Mouse (Mus musculus): Measurements from ENCODE around the gene Itgb4.
A peak's percentile ranks its signal among the peaks of the same experiment; 100 is the strongest.

Gene Itgb4

GRCm38 (mm10) chr11:116028177-116028865 lies 53.8 kb downstream of the Itgb4 start:
- DNase-seq (ENCODE audit: low read depth, low spot score) = no peak

DNA sequence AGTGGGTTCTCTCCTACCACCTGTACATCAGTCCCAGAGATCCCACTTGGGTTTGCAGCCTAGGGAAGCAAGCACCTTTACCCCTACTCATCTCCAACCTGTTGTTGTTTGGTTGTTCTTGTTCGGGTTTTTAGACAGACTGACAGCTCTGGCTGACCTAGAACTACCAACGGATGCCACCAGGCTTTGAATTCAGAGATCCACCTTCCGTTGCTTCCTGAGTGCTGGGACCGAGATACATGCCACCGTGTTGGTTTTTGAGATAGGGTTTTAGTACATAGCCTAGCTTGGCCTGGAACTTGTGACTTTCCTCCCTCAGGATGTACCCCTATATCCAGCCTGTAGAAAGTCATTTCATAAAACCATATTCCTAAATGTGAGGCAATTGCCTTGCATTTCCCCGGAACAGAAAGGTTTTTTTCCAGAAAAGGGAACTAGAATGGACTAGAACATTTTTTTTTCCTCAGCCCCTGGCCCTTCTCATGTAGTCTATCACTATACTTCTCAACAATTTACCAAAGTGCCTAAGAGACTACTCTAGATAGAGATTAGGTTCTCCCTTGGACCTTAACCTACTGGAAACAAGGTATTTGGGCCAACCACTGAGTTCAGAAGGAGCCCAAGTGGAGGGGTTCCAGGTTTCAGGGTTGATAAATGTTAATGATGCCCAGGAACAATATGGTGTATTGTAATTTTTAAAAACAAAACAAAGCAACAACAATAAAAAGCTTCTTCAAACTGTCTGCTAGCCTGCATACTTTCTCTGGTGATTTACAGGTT lies 54.8 kb downstream of the Itgb4 start:
- no peak for DNase-seq (ENCODE audit: low read depth, low spot score)

GRCm38 (mm10) chr11:116030088-116030897 lies 55.8 kb downstream of the Itgb4 start, which contains the start of gene Unk:
Unk (plus strand) TSS chr11:116030322.
- DNase-seq (ENCODE audit: low read depth, low spot score) = peak; percentile 100

DNA sequence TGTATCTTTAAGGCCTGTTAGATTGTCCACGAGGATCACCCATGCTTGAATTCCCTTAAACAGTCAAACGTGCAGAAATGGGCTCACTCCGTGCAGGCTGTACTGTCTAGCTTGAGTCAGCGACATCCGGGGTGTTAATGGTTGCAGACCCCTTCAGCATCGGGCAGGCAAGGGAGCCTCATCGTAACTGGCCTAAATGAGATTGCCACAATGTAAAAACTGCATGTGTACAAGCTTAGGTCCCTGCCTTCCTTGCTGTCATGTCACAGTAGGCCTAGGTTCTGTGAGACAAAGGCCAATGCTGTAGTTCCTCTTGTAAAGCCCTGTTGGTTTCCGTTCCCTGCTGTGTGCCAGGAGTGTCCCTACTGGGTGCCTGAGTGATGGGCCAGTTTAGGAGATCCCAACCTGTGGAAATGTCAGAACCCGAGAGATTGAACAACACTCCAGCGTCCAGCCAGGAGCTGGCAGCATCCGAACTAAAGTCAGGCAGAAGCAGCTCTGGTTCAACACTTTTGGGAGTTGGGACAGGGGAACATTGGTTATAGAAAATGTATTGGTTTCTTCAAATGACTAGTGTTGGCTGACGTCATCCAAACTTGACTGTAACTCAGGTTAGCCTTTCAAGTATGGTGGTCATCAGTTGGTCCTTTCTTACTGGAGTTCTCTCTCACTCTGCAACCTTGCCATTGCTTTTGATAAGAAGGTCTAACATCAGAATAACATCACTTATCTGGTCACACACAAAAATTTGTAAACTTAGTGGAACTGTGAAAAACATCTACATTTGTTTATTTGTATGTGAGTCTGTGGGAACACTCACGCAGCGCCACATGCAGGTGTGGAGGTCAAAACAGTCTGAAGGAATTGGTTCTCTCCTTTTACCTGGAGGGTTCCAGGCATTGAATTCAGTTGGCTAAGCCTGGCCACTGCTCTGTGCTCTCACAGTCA lies 56.7 kb downstream of the Itgb4 start:
- DNase-seq (ENCODE audit: low read depth, low spot score) = peak; percentile 63

GRCm38 (mm10) chr11:116034584-116034983 lies 60.1 kb downstream of the Itgb4 start:
- no peak for DNase-seq (ENCODE audit: low read depth, low spot score)

- DNase-seq (ENCODE audit: low read depth, low spot score) = no peak
Measured at GRCm38 (mm10) chr11:116036671-116037070, 62.2 kb downstream of the Itgb4 start.

DNA sequence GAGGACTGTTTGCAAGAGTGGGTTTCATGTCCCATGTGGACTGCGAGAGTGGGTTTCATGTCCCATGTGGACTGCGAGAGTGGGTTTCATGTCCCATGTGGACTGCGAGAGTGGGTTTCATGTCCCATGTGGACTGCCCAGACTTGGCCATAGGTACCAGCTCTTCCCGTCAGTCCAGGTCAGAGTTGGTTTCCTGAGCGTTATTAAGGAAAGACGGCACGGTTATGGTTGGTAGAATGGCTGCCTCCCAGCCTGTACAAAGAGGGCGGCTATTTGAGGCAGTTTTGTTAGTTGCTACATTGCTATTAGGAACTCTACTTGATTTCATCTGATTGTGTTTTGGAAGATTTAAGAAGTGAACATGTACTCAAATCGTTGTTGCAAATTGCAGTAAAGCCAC lies 63.3 kb downstream of the Itgb4 start:
- DNase-seq (ENCODE audit: low read depth, low spot score) = no peak

DNA sequence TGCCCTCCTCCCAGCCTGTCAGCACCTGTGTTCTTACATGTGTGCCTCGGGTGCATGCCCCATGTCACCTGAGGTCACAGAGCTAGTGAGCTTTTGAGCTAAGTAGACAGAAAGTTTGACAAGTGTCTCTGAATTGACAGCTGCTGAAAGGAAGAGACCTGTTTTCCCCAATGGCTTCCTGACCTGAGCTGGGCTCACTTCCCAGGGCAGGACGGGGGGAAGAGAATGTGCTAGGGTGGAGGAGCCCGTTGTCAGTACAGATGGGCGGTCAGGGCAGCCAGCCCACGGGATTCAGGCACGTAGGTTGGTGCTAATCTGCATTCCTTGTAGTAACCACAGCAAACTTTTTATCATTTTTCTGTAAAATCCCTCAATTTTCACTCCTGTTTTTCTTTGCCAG lies 66.1 kb downstream of the Itgb4 start:
- peak; percentile 55 for DNase-seq (ENCODE audit: low read depth, low spot score)

DNA sequence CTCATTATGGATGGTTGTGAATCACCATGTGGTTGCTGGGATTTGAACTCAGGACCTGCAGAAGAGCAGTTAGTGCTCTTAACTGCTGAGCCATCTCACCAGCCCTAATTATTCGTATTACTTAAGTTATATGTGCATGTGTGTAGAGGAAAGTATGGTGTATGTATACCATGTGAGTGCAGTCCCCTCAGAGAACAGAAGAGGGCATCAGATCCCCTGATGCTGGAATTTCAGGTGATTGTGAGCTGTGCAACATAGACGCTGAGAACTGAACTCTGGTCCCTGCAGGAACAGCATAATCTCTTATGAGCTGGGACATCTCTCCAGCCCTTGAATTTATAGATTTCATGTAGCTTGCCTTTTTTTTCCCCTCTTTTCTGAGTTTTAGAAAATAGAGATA lies 67.3 kb downstream of the Itgb4 start:
- no peak for DNase-seq (ENCODE audit: low read depth, low spot score)

- DNase-seq (ENCODE audit: low read depth, low spot score) = no peak
Measured at GRCm38 (mm10) chr11:116042372-116043138, 68.0 kb downstream of the Itgb4 start.

DNA sequence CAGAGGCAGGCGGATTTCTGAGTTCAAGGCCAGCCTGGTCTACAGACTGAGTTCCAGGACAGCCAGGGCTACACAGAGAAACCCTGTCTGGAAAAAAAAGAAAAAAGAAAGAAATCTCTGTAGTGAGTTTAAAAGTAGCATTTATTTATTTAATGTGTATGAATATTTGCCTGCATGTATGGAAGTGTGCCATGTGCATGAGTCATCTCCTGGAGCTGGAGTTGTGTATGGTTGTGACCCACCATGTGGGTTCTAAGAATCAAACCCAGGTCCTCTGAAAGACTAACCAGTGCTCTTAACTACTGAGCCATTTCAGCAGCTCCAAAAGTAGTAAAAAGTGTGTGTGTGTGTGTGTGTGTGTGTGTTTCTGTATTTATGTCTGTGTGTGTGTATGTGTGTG lies 68.8 kb downstream of the Itgb4 start:
- no peak for DNase-seq (ENCODE audit: low read depth, low spot score)

GRCm38 (mm10) chr11:116045173-116045572 lies 70.7 kb downstream of the Itgb4 start:
- no peak for DNase-seq (ENCODE audit: low read depth, low spot score)

DNA sequence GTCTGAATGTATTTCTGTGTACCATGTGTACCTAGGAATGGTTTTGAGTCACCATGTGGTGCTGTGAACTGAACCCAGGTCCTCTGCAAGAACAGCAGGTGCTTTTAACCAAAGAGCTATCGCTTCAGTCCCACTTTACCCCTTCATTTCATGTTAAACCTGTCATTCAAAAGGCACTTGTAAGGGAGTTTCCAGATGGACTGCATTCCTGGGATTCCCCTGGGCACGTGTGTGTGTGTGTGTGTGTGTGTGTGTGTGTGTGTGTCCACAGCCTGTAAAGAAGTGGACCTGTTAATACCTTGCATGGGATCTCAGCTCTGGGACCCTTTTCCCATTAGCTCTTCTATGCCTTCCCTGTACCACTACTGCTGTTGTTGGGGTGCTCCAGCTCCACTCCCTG lies 75.1 kb downstream of the Itgb4 start:
- DNase-seq (ENCODE audit: low read depth, low spot score) = no peak

DNA sequence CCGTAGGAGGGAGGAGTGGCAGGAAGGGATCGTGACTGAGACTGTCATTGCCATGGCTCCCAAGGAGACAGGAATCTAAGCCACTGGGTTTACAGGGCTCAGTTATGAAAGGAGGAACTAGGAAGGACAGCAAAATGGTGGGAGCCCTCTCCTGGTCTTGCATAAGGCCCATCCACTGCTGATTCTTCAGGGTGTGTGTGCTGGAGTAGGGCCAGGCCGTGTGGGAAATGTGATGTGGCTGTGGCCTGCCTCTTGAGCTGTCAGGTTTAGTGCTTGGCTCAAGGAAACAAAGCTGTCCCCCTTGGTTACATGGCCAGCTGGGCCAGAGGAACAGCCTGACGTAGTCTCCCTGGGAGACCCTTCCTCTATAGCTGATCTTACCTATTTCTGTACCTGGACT lies 75.7 kb downstream of the Itgb4 start:
- DNase-seq (ENCODE audit: low read depth, low spot score) = no peak

DNA sequence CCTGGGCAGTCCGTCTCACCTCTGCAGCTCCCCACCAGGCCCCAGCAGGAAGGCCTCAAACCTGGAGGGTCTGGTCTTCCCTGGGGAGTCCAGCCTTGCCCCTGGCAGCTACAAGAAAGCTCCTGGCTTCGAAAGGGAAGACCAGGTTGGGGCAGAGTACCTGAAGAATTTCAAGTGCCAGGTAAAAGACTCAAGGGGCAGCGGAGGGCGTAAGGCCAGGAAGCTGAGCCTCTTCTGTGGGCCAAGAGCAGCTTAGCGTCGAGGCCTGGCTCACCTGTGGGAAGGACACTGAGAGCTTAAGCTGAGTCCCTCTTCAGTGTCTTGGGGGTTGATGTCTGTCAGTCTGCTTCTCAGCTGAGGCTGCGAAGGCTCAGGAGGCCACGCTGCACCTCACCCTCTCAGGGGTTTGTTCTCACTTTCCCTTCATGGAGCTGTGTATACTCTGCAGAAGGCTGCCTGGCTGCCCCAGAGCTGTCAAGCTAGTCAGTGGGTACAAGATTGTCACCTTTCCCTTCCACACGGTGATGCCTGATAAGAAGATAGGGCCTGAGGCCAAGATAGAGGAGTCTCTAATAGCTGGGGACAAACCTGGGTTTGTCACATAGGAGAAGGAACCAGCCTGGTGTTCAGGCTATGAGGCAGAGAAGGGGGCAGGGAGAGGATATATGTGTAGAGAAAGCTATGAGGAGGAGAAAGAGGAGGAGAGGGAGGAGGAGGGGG lies 79.2 kb downstream of the Itgb4 start:
- DNase-seq (ENCODE audit: low read depth, low spot score) = no peak

DNA sequence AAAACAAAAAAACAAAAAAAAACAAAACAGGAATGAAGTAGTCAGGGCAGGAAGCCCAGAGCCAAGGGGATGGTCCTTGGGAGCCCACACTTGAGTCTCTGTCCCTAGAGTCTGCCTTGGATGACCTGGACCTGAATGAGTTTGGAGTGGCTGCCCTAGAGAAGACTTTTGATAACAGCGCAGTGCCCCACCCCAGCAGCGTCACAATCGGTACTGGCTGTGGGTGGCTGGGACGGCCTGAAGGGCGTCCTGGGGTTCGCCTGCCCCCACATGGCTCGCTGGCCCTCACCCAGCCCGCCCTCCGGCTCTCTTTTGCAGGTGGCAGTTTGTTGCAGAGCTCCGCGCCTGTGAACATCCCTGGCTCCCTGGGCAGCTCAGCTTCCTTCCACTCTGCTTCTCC lies 81.4 kb downstream of the Itgb4 start:
- DNase-seq (ENCODE audit: low read depth, low spot score) = no peak

GRCm38 (mm10) chr11:116057237-116057881 lies 82.8 kb downstream of the Itgb4 start:
- no peak for DNase-seq (ENCODE audit: low read depth, low spot score)
